8 mouse cellular contexts compared by ENCODE assay signal in genomic region chr1:89195827-89196712, GRCm38 (mm10).
DNase-seq lines count a peak whose midpoint lies in the region; ATAC-seq and TF ChIP-seq lines count a peak whose summit lies in the region.
"Had no signal": no experiment of that assay in that cellular context is flagged by ENCODE, and none has a peak within 500 bp of the region (broad histone marks: within the 10 kb centered on the region; RNA-seq: fewer than 3 reads in every experiment).

No protein-coding gene starts in this region.

- 51% methylated on average over 12 of the region's 12 CpGs for WGBS in hindbrain, embryonic 15.5 days
- WGBS in midbrain, embryonic 12.5 days = 51% methylated on average over 12 of the region's 12 CpGs
- WGBS in small intestine, adult 2 months = 42% methylated on average over 12 of the region's 12 CpGs

- DNase-seq in ZHBTc4 (ENCODE audit: low read depth, low spot score) = peak; percentile 88
- DNase-seq in cerebellum, postnatal 10 days = peak; percentile 94 to 95
- DNase-seq in frontal cortex, postnatal 25 days (ENCODE audit: low spot score in 2 of 2) = peak; percentile 40 to 77
- DNase-seq in layer of hippocampus, postnatal 25 days (ENCODE audit: extremely low spot score in 1 of 2, low spot score in 1 of 2) = peak; percentile 47 to 89

- no peak for TF ChIP-seq POLR2A in small intestine, adult 2 months (IDR thresholded peaks at IDR 0.05; ENCODE audit: low read depth, low read length)

- no peak overlapping the region for H3K4me2 ChIP-seq in hindbrain, embryonic 15.5 days
- no peak overlapping the region for H3K4me2 ChIP-seq in midbrain, embryonic 12.5 days (replicated peaks)
- H3K4me2 ChIP-seq: limb, embryonic 12.5 days had no signal

- H3K27me3 ChIP-seq in hindbrain, embryonic 15.5 days = no peaks in the 10 kb centered on the region
- H3K27me3 ChIP-seq in midbrain, embryonic 12.5 days = no peaks in the 10 kb centered on the region; the same call in 1 of the 2 replicates
- H3K27me3 ChIP-seq in small intestine, adult 2 months (ENCODE audit: control insufficient read depth, insufficient read depth, low read length) = no peaks in the 10 kb centered on the region
- H3K27me3 ChIP-seq: limb, embryonic 12.5 days had no signal

- H3K4me3 ChIP-seq in hindbrain, embryonic 15.5 days = no peak overlapping the region
- H3K4me3 ChIP-seq in midbrain, embryonic 12.5 days = no peak overlapping the region
- H3K4me3 ChIP-seq in small intestine, adult 2 months (ENCODE audit: low read depth, low read length) = no peak overlapping the region
- H3K4me3 ChIP-seq: limb, embryonic 12.5 days had no signal

- no peaks in the 10 kb centered on the region for H3K36me3 ChIP-seq in hindbrain, embryonic 15.5 days
- no peaks in the 10 kb centered on the region for H3K36me3 ChIP-seq in midbrain, embryonic 12.5 days
- H3K36me3 ChIP-seq in small intestine, adult 2 months (ENCODE audit: control insufficient read depth, insufficient read depth, low read length) = no peaks in the 10 kb centered on the region
- H3K36me3 ChIP-seq: limb, embryonic 12.5 days had no signal

- peak; percentile 84 for ATAC-seq in hindbrain, embryonic 15.5 days (ENCODE audit: low FRiP score, low read depth)
- ATAC-seq in midbrain, embryonic 12.5 days (ENCODE audit: low FRiP score, low read depth) = peak; percentile 73

- no peaks in the 10 kb centered on the region for H3K4me1 ChIP-seq in hindbrain, embryonic 15.5 days (replicated peaks)
- 0 out of 2 replicates have a peak, but pooled peaks cover 1% of the 10 kb centered on the region for H3K4me1 ChIP-seq in midbrain, embryonic 12.5 days
- no peaks in the 10 kb centered on the region for H3K4me1 ChIP-seq in small intestine, adult 2 months (ENCODE audit: control insufficient read depth, insufficient read depth, insufficient read length, low read length)

- peak; percentile 71; the same call in 1 of the 2 replicates for TF ChIP-seq CTCF in small intestine, adult 2 months (IDR thresholded peaks at IDR 0.05; ENCODE audit: extremely low read depth, insufficient read length, insufficient replicate concordance, low read depth, low read length)

- no peaks in the 10 kb centered on the region for H3K9me3 ChIP-seq in hindbrain, embryonic 15.5 days
- no peaks in the 10 kb centered on the region for H3K9me3 ChIP-seq in midbrain, embryonic 12.5 days
- H3K9me3 ChIP-seq: limb, embryonic 12.5 days had no signal

- H3K27ac ChIP-seq in hindbrain, embryonic 15.5 days (replicated peaks) = no peak overlapping the region
- no peak overlapping the region for H3K27ac ChIP-seq in midbrain, embryonic 12.5 days (replicated peaks)
- H3K27ac ChIP-seq in small intestine, adult 2 months (ENCODE audit: insufficient read depth, low read depth, low read length) = no peak overlapping the region
- H3K27ac ChIP-seq: limb, embryonic 12.5 days had no signal

- no peak overlapping the region for H3K9ac ChIP-seq in hindbrain, embryonic 15.5 days
- H3K9ac ChIP-seq in midbrain, embryonic 12.5 days (replicated peaks) = no peak overlapping the region
- H3K9ac ChIP-seq: limb, embryonic 12.5 days had no signal
